Comparison of ENCODE assay signal across 16 mouse cellular contexts in genomic region chr10:94913336-94913739, GRCm38 (mm10). TPM values are rescaled to one million over a fixed set of nuclear protein-coding genes. Genes with fewer than 3 reads are reported as not detected.
A peak's percentile ranks its signal among the peaks of the same experiment; 100 is the strongest.
DNase-seq lines count a peak whose midpoint lies in the region; ATAC-seq and TF ChIP-seq lines count a peak whose summit lies in the region.
"Had no signal": no experiment of that assay in that cellular context is flagged by ENCODE, and none has a peak within 500 bp of the region (broad histone marks: within the 10 kb centered on the region; RNA-seq: fewer than 3 reads in every experiment).

No protein-coding gene starts in this region.

- H3K9ac ChIP-seq in liver, embryonic 11.5 days (ENCODE audit: low read depth, low read length) = no peak overlapping the region
- no peak overlapping the region for H3K9ac ChIP-seq in hindbrain, embryonic 13.5 days
- H3K9ac ChIP-seq: neural tube, embryonic 15.5 days had no signal

- no peak overlapping the region; the same call in 1 of the 2 replicates for H3K27ac ChIP-seq in liver, embryonic 11.5 days (ENCODE audit: low read depth, low read length)
- H3K27ac ChIP-seq in hindbrain, embryonic 13.5 days = no peak overlapping the region
- H3K27ac ChIP-seq in kidney, adult 2 months (ENCODE audit: insufficient read depth, low read depth, low read length) = no peak overlapping the region
- H3K27ac ChIP-seq: heart, adult 2 months; midbrain, embryonic 10.5 days; neural tube, embryonic 15.5 days had no signal

- ATAC-seq in liver, embryonic 11.5 days (replicated peaks; ENCODE audit: low FRiP score) = no peak
- peak; percentile 37 for ATAC-seq in G1E (ENCODE audit: extremely low read depth, insufficient number of reproducible peaks, low FRiP score, poor library complexity, severe bottlenecking)
- peak; percentile 43 for ATAC-seq in granulocyte monocyte progenitor cell, adult 5-6 weeks (replicated peaks; ENCODE audit: poor library complexity, severe bottlenecking)
- ATAC-seq in megakaryocyte, adult 5-6 weeks (ENCODE audit: poor library complexity, severe bottlenecking) = peak; percentile 46
- ATAC-seq in hindbrain, embryonic 13.5 days (ENCODE audit: low FRiP score) = no peak

- H3K4me1 ChIP-seq in liver, embryonic 11.5 days (replicated peaks; ENCODE audit: control insufficient read depth, insufficient read depth, low read length) = peaks cover 23% of the 10 kb centered on the region
- H3K4me1 ChIP-seq in G1E (ENCODE audit: insufficient read depth, low read depth, low read length) = peaks cover 76% of the 10 kb centered on the region
- H3K4me1 ChIP-seq in hindbrain, embryonic 13.5 days (replicated peaks) = peaks cover 12% of the 10 kb centered on the region
- no peaks in the 10 kb centered on the region for H3K4me1 ChIP-seq in kidney, adult 2 months (ENCODE audit: control insufficient read depth, insufficient read depth, low read length)

- H3K4me3 ChIP-seq in liver, embryonic 11.5 days (ENCODE audit: low read depth, low read length) = no peak overlapping the region
- H3K4me3 ChIP-seq in G1E (ENCODE audit: low read depth, low read length) = no peak overlapping the region
- no peak overlapping the region for H3K4me3 ChIP-seq in hindbrain, embryonic 13.5 days
- H3K4me3 ChIP-seq in kidney, adult 2 months (ENCODE audit: insufficient read depth, low read depth, low read length) = no peak overlapping the region
- H3K4me3 ChIP-seq: heart, adult 2 months; midbrain, embryonic 10.5 days; neural tube, embryonic 15.5 days had no signal

- no peaks in the 10 kb centered on the region for H3K9me3 ChIP-seq in liver, embryonic 11.5 days (ENCODE audit: control insufficient read depth, low read length)
- no peaks in the 10 kb centered on the region for H3K9me3 ChIP-seq in G1E (replicated peaks)
- no peaks in the 10 kb centered on the region for H3K9me3 ChIP-seq in hindbrain, embryonic 13.5 days
- H3K9me3 ChIP-seq: midbrain, embryonic 10.5 days; neural tube, embryonic 15.5 days had no signal

- 49% methylated on average over 5 of the region's 5 CpGs for WGBS in liver, embryonic 11.5 days
- WGBS in hindbrain, embryonic 13.5 days = 80% methylated on average over 5 of the region's 5 CpGs
- 39% methylated on average over 5 of the region's 5 CpGs for WGBS in kidney, adult 2 months

- TF ChIP-seq CTCF in G1E (IDR thresholded peaks at IDR 0.05; ENCODE audit: low read depth, low read length) = no peak
- TF ChIP-seq CTCF in kidney, adult 2 months (conservative IDR thresholded peaks at IDR 0.05; ENCODE audit: insufficient read depth, insufficient read length, low read depth, low read length) = no peak

- intact Hi-C loops in left cerebral cortex, postnatal 10 days (cut with DNase I) = no loop called here

- TF ChIP-seq POLR2A in kidney, adult 2 months (IDR thresholded peaks at IDR 0.05; ENCODE audit: low read depth, low read length) = no peak

- H3K4me2 ChIP-seq in liver, embryonic 11.5 days = no peak overlapping the region
- no peak overlapping the region for H3K4me2 ChIP-seq in hindbrain, embryonic 13.5 days
- H3K4me2 ChIP-seq: neural tube, embryonic 15.5 days had no signal

- no peaks in the 10 kb centered on the region for H3K27me3 ChIP-seq in liver, embryonic 11.5 days (replicated peaks; ENCODE audit: control insufficient read depth, insufficient read depth, low read length)
- no peaks in the 10 kb centered on the region for H3K27me3 ChIP-seq in G1E (ENCODE audit: insufficient read depth, low read length)
- no peaks in the 10 kb centered on the region for H3K27me3 ChIP-seq in hindbrain, embryonic 13.5 days
- H3K27me3 ChIP-seq in kidney, adult 2 months (replicated peaks; ENCODE audit: control insufficient read depth, insufficient read depth, low read length) = no peaks in the 10 kb centered on the region
- H3K27me3 ChIP-seq: neural tube, embryonic 15.5 days had no signal

- no peaks in the 10 kb centered on the region for H3K36me3 ChIP-seq in liver, embryonic 11.5 days (ENCODE audit: control insufficient read depth, insufficient read depth, low read length)
- H3K36me3 ChIP-seq in G1E (replicated peaks) = peaks cover 43% of the 10 kb centered on the region
- H3K36me3 ChIP-seq in hindbrain, embryonic 13.5 days = no peaks in the 10 kb centered on the region
- H3K36me3 ChIP-seq in kidney, adult 2 months (ENCODE audit: control insufficient read depth, insufficient read depth, low read length) = no peaks in the 10 kb centered on the region
- H3K36me3 ChIP-seq: midbrain, embryonic 10.5 days; neural tube, embryonic 15.5 days had no signal

- DNase-seq in liver = peak; percentile 25
- no peak for DNase-seq in liver, embryonic 11.5 days (ENCODE audit: low spot score)
- DNase-seq in G1E (ENCODE audit: low spot score) = no peak
- DNase-seq in left cerebral cortex, postnatal 10 days (ENCODE audit: extremely low spot score in 1 of 2, low spot score in 2 of 2) = no peak
- DNase-seq in kidney, adult 2 months = no peak
- DNase-seq: cerebellum, adult 2 months; embryo, embryonic 11 days; heart, adult 2 months; heart, postnatal 14 days; left cerebral cortex, postnatal 4 days; thymus, adult 18-20 months had no signal

RNA-seq across cellular contexts. Expression of gene Plxnc1, which starts 31.3 kb away (rescaled TPM):
- polyA plus RNA-seq in liver, embryonic 11.5 days (2014; fragmentation: Nextera tagmentation; extraction: Ambion mirVana) = 5.3 and 6.0 TPM in 2 replicates
- total RNA-seq in G1E (2014; fragmentation: Nextera tagmentation) (131 and 132 TPM in 2 replicates), G1E (2017) (121 and 163 TPM in 2 replicates)
- 23.0 and 25.9 TPM in 2 replicates for polyA plus RNA-seq in G1E (2012)
- total RNA-seq in granulocyte monocyte progenitor cell, adult 5-6 weeks (2014; fragmentation: Nextera tagmentation) = 13.4 and 16.7 TPM in 2 replicates
- total RNA-seq in granulocyte monocyte progenitor cell, adult 5-6 weeks (2017) = 9.9 and 14.1 TPM in 2 replicates
- 38.6 and 47.9 TPM in 2 replicates for total RNA-seq in megakaryocyte, adult 5-6 weeks (2015)
- total RNA-seq in megakaryocyte, adult 5-6 weeks (2017) = 29.9 and 33.5 TPM in 2 replicates
- 10 to 100 TPM; 45.4 to 46.8 TPM for total RNA-seq in left cerebral cortex, postnatal 10 days (2021)
- polyA plus RNA-seq in hindbrain, embryonic 13.5 days (2015; fragmentation: Nextera tagmentation; extraction: Ambion mirVana) = 6.8 and 7.3 TPM in 2 replicates
- 0.42 and 1.5 TPM in 2 replicates for polyA plus RNA-seq in kidney, adult 2 months (2012; rRNA removed)

Comparison
In these comparisons a context has a peak if more than half of its experiments do, and no peak if none do; other contexts are left out.
1. ATAC-seq: peak in G1E (single experiment), granulocyte monocyte progenitor cell, adult 5-6 weeks (single experiment) and megakaryocyte, adult 5-6 weeks (single experiment); none in liver, embryonic 11.5 days (single experiment) and hindbrain, embryonic 13.5 days (single experiment).